Mouse (Mus musculus) MEL (cell line): ENCODE results near the gene Smg6. TPM values are rescaled to one million over a fixed set of nuclear protein-coding genes. Genes with fewer than 3 reads are reported as not detected.

Experiments
- DNase-seq: peaks from one replicate; pipeline ENCODE4 v3.0.0; 2011; ENCODE audit warnings: low read depth, low spot score
- H3K27ac ChIP-seq: 2 replicates; pipeline ENCODE4 v1.5.1; 2012; ENCODE audit warnings: low read depth, mild to moderate bottlenecking, control low read depth, low read length, moderate library complexity; ENCODE audit not compliant: control insufficient read depth
- H3K27me3 ChIP-seq, 2 experiments: fragments of 150-350 bp in 1 of 2; sonication (generic) in 1 of 2; 2 replicates each; pipeline ENCODE4 v1.6.1; 2012; ENCODE audit warnings: low read length in 2 of 2, mild to moderate bottlenecking in 2 of 2, improper control_type of control experiment in 1 of 2, moderate library complexity in 1 of 2; ENCODE audit not compliant: insufficient read depth in 2 of 2, control insufficient read depth in 1 of 2
- H3K36me3 ChIP-seq, 2 experiments: 2 replicates each; pipeline ENCODE4 v1.6.1; 2012 to 2014; ENCODE audit warnings: low read length in 2 of 2, improper control_type of control experiment in 1 of 2, inconsistent platforms in 1 of 2, mild to moderate bottlenecking in 1 of 2; ENCODE audit not compliant: insufficient read depth in 2 of 2, control insufficient read depth in 1 of 2
- H3K4me1 ChIP-seq, 2 experiments: fragments of 150-350 bp in 1 of 2; sonication (generic) in 1 of 2; 2 replicates each; pipeline ENCODE4 v1.6.1; 2012; ENCODE audit warnings: low read length in 2 of 2, improper control_type of control experiment in 1 of 2, mild to moderate bottlenecking in 1 of 2; ENCODE audit not compliant: insufficient read depth in 2 of 2, control insufficient read depth in 1 of 2
- H3K4me3 ChIP-seq, 2 experiments: fragments of 150-350 bp in 1 of 2; sonication (generic) in 1 of 2; 2 replicates each; pipeline ENCODE4 v1.5.1; 2012; ENCODE audit warnings: low read depth in 2 of 2, low read length in 2 of 2, mild to moderate bottlenecking in 2 of 2, moderate library complexity in 2 of 2, control low read depth in 1 of 2, improper control_type of control experiment in 1 of 2; ENCODE audit not compliant: control insufficient read depth in 1 of 2, insufficient read depth in 1 of 2
- H3K79me2 ChIP-seq: 2 replicates; pipeline ENCODE4 v1.6.1; 2012; ENCODE audit warnings: mild to moderate bottlenecking, low read length, moderate library complexity; ENCODE audit not compliant: control insufficient read depth, poor library complexity, insufficient read depth
- H3K9ac ChIP-seq: 2 replicates; pipeline ENCODE4 v1.6.1; 2012; ENCODE audit warnings: low read depth, mild to moderate bottlenecking, control low read depth, low read length, moderate library complexity; ENCODE audit not compliant: control insufficient read depth, poor library complexity, severe bottlenecking
- H3K9me3 ChIP-seq: fragments of 150-350 bp; sonication (generic); replicated peaks from 2 replicates; pipeline ENCODE4 v1.6.1; 2012; ENCODE audit warnings: mild to moderate bottlenecking, low read length, improper control_type of control experiment, moderate library complexity; ENCODE audit not compliant: insufficient read depth
- E2F4 ChIP-seq: IDR thresholded peaks from 2 replicates; pipeline ENCODE4 v1.6.1; 2011; ENCODE audit warnings: low read depth, low read length, improper control_type of control experiment, borderline replicate concordance
- ELF1 ChIP-seq: IDR thresholded peaks from 2 replicates; pipeline ENCODE4 v1.6.1; 2014; ENCODE audit warnings: low read depth, mild to moderate bottlenecking, inconsistent platforms, low read length, improper control_type of control experiment, moderate library complexity
- EP300 ChIP-seq, 2 experiments: IDR thresholded peaks; 2 replicates each; pipeline ENCODE4 v1.6.1; 2011; ENCODE audit warnings: improper control_type of control experiment in 2 of 2, low read length in 2 of 2, low read depth in 1 of 2, mild to moderate bottlenecking in 1 of 2
- GATA1 ChIP-seq: IDR thresholded peaks from 2 replicates; pipeline ENCODE4 v1.6.1; 2011; ENCODE audit warnings: low read depth, low read length, improper control_type of control experiment
- HCFC1 ChIP-seq: IDR thresholded peaks from 2 replicates; pipeline ENCODE4 v1.6.1; 2012; ENCODE audit warnings: low read depth, mild to moderate bottlenecking, inconsistent platforms, low read length, improper control_type of control experiment, moderate library complexity
- KAT2A ChIP-seq: conservative IDR thresholded peaks from 2 replicates; pipeline ENCODE4 v1.6.1; 2012; ENCODE audit warnings: low read depth, low read length, improper control_type of control experiment, inconsistent platforms
- MAX ChIP-seq: IDR thresholded peaks from 2 replicates; pipeline ENCODE4 v1.6.1; 2011; ENCODE audit warnings: low read length, improper control_type of control experiment
- MEF2A ChIP-seq: IDR thresholded peaks from 2 replicates; pipeline ENCODE4 v1.6.1; 2014; ENCODE audit warnings: low read depth, mild to moderate bottlenecking, inconsistent platforms, low read length, improper control_type of control experiment; ENCODE audit not compliant: poor library complexity, insufficient replicate concordance, severe bottlenecking; ENCODE audit errors: extremely low read depth
- MXI1 ChIP-seq: IDR thresholded peaks from 2 replicates; pipeline ENCODE4 v1.6.1; 2011; ENCODE audit warnings: mild to moderate bottlenecking, low read depth, low read length, improper control_type of control experiment
- RAD21 ChIP-seq: IDR thresholded peaks from 2 replicates; pipeline ENCODE4 v1.6.1; 2011; ENCODE audit warnings: mild to moderate bottlenecking, low read depth, low read length, improper control_type of control experiment
- RCOR1 ChIP-seq: IDR thresholded peaks from 2 replicates; pipeline ENCODE4 v1.6.1; 2012; ENCODE audit warnings: low read depth, mild to moderate bottlenecking, inconsistent platforms, low read length, improper control_type of control experiment
- SIN3A ChIP-seq: IDR thresholded peaks from 2 replicates; pipeline ENCODE4 v1.6.1; 2012; ENCODE audit warnings: low read length, improper control_type of control experiment, inconsistent platforms
- SMC3 ChIP-seq: IDR thresholded peaks from 2 replicates; pipeline ENCODE4 v1.6.1; 2011; ENCODE audit warnings: low read depth, low read length, improper control_type of control experiment
- TAL1 ChIP-seq: IDR thresholded peaks from 2 replicates; pipeline ENCODE4 v1.6.1; 2012; ENCODE audit warnings: mild to moderate bottlenecking, inconsistent platforms, low read length, moderate library complexity, mixed read lengths
- TCF12 ChIP-seq: IDR thresholded peaks from 2 replicates; pipeline ENCODE4 v1.6.1; 2014; ENCODE audit warnings: low read depth, mild to moderate bottlenecking, inconsistent platforms, low read length, improper control_type of control experiment, moderate library complexity
- USF1 ChIP-seq: IDR thresholded peaks from 2 replicates; pipeline ENCODE4 v1.6.1; 2014; ENCODE audit warnings: low read depth, mild to moderate bottlenecking, inconsistent platforms, low read length, improper control_type of control experiment, moderate library complexity
- ZMIZ1 ChIP-seq: IDR thresholded peaks from 2 replicates; pipeline ENCODE4 v1.6.1; 2012; ENCODE audit warnings: low read depth, mild to moderate bottlenecking, inconsistent platforms, low read length, improper control_type of control experiment, moderate library complexity
- ZNF384 ChIP-seq: IDR thresholded peaks from 2 replicates; pipeline ENCODE4 v1.6.1; 2012; ENCODE audit warnings: low read depth, mild to moderate bottlenecking, inconsistent platforms, low read length, improper control_type of control experiment
- polyA plus RNA-seq, 2 experiments: library from polyadenylated mRNA; stranded (reverse) in 1 of 2; unstranded in 1 of 2; fragments of >175 nt in 1 of 2; fragments of >200 nt in 1 of 2; gene quantifications; 2 replicates each; pipeline versions ENCODE4 v1.2.1 to v1.2.4; 2012; ENCODE audit warnings: low replicate concordance in 2 of 2, low read depth in 1 of 2; ENCODE audit not compliant: insufficient read length in 2 of 2, insufficient read depth in 1 of 2, missing spikeins in 1 of 2
- total RNA-seq: library from RNA; depleted of rRNA; stranded (reverse); fragments of 300-350 nt; gene quantifications from 2 replicates; pipeline ENCODE4 v1.2.3, GENCODE M21; 2012

Gene Smg6
- total and polyA plus RNA-seq, 3 experiments = 11.6 to 19.0 TPM; not detected in 1

DNA sequence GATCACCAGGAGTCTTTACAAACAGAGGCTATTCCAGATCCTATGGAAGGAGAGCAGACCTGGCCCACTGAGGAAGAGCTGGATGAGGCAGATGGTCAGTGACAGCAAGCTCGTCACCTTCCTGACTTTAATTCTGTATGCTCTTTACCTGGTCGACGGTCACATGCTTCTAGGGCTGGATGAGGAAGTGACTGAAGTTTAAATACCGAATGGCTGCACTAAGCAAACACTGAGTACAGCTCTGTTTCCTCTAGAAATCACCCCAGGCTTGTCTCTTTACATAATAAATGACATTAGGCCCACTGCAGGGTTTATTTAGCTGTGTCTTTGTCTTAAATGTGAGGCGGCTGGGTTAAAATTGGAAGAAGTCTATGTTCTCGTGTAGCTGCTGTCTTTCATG is 24.1 kb upstream of the Smg6 start:
- DNase-seq = no peak
- no peak overlapping the region for H3K9ac ChIP-seq
- peaks cover 61% of the 10 kb centered on the region for H3K79me2 ChIP-seq
- no peak overlapping the region for H3K27ac ChIP-seq
- H3K27me3 ChIP-seq = no peaks in the 10 kb centered on the region
- TF ChIP-seq HCFC1 (no peak), USF1 (peak; percentile 36; the same call in 1 of the 2 replicates)
- no peak overlapping the region for H3K4me3 ChIP-seq
- peaks cover 52 to 66% of the 10 kb centered on the region in 2 experiments for H3K36me3 ChIP-seq
- H3K9me3 ChIP-seq = no peaks in the 10 kb centered on the region
- peaks cover 6 to 18% of the 10 kb centered on the region in 2 experiments for H3K4me1 ChIP-seq

DNA sequence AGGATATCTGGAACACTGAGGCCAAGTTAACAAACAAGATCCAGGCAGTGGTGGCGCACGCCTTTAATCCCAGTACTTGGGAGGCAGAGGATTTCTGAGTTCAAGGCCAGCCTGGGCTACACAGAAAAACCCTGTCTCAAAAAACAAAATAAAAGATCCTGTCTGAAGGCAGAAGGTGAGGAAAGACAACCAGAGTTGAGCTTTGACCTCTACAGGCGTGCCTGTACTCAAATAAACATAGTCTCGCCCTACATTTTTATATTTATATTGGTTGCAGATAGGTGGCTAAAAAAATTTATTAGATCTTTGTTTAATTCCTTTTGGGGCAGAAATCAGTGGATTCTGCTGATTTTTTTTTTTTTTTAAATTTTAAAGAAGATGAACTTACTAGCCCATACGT is 23.2 kb upstream of the Smg6 start:
- Histone ChIP-seq H3K4me1 (peaks cover 6 to 18% of the 10 kb centered on the region in 2 experiments), H3K27me3 (no peaks in the 10 kb centered on the region), H3K9me3 (no peaks in the 10 kb centered on the region), H3K27ac (no peak overlapping the region), H3K9ac (no peak overlapping the region), H3K36me3 (peaks cover 52 to 71% of the 10 kb centered on the region in 2 experiments), H3K4me3 (no peak overlapping the region), H3K79me2 (peaks cover 55% of the 10 kb centered on the region)
- DNase-seq = no peak
- TF ChIP-seq ZNF384 = peak; percentile 24; the same call in 1 of the 2 replicates
- no peak for TF ChIP-seq SMC3

DNA sequence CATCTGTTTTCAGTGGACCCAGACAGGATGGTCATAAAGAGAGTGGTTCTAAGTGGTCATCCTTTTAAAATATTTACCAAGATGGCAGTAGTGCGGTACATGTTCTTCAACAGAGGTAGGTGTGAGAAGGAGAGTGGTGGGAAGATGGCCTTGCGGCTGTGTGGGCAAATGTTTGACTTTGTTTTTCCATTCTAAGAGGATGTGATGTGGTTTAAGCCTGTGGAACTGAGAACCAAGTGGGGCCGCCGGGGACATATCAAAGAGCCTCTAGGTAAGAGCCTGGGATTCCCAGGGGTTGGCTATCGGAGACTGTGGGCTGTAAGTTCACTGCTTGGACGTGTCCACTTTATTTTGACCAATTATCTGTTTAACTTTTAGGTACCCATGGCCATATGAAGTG is 17.8 kb upstream of the Smg6 start:
- Histone ChIP-seq H3K27ac (no peak overlapping the region), H3K79me2 (peaks cover 5% of the 10 kb centered on the region; the same call in 1 of the 2 replicates), H3K36me3 (peaks cover 25 to 51% of the 10 kb centered on the region in 2 experiments), H3K9ac (no peak overlapping the region), H3K9me3 (no peaks in the 10 kb centered on the region), H3K27me3 (no peaks in the 10 kb centered on the region), H3K4me1 (peaks cover 0 to 3% of the 10 kb centered on the region in 2 experiments; a peak in 2 of 4 replicates), H3K4me3 (no peak overlapping the region)
- no peak for DNase-seq
- TF ChIP-seq SMC3 (peak; percentile 1; the same call in 1 of the 2 replicates), TAL1 (no peak)
- TF ChIP-seq, all 39 proteins: peak for 1

DNA sequence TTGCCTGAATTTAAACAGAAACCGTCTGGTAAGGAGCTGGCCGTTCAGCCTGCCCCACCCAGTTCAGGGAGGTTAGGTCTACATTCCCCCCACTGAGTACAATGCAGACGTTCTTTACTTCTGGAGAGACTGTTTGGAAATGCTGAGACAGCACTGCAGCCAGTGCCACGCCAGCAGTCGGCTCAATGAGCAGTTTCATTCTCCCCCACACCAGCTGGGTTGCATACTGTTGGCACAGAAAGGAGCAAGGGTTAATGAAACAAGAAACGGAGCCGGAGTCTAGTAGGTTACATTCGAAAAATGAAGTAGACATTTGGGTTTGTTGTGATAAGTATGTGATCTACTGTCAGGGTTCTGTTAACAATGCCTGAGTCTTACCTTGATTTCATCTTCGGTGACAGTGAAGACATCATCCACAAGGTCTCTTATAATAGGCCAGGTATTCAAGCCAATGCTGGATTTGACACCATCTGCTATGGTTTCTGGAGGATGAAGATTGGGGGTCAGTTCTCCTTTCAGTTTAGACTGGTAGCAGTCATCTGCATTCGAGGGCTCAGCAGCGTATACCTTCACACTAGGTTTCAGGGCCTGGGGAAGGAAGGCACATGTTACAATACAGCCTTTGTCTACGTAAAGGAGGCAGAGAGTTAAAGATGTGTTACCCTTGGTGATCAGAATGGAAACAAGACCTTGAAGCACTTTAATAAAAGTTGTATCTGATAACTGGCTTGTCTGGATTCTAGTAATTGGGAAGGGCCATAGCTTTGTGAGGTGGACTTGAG is 16.8 kb upstream of the Smg6 start:
- Histone ChIP-seq H3K36me3 (peaks cover 16 to 41% of the 10 kb centered on the region in 2 experiments), H3K4me1 (peaks cover 0 to 3% of the 10 kb centered on the region in 2 experiments; a peak in 2 of 4 replicates)
- TF ChIP-seq SIN3A (no peak), GATA1 (no peak), EP300 (IDR thresholded peaks at IDR 0.05; ENCODE audit: low read depth in 1 of 2, low read length in 2 of 2) (no peak), RCOR1 (no peak), ELF1 (no peak), RAD21 (no peak), MXI1 (no peak), ZMIZ1 (peak; percentile 66; the same call in 1 of the 2 replicates), MAX (no peak), TCF12 (no peak), KAT2A (no peak), MEF2A (no peak), E2F4 (no peak), SMC3 (peak; percentile 2; the same call in 1 of the 2 replicates)

More for the DNA sequence above, 16.8 kb upstream of the Smg6 start:
- H3K4me3 ChIP-seq = no peak overlapping the region
- H3K79me2 ChIP-seq = peaks cover 2% of the 10 kb centered on the region; the same call in 1 of the 2 replicates
- H3K27me3 ChIP-seq = no peaks in the 10 kb centered on the region
- peak; percentile 34 for DNase-seq
- no peak overlapping the region for H3K27ac ChIP-seq
- H3K9me3 ChIP-seq = no peaks in the 10 kb centered on the region
- no peak overlapping the region for H3K9ac ChIP-seq
